Comparison of ENCODE assay signal across 21 mouse cellular contexts in genomic region chr7:79961600-79961999, GRCm38 (mm10). TPM values are rescaled to one million over a fixed set of nuclear protein-coding genes. Genes with fewer than 3 reads are reported as not detected.
A peak's percentile ranks its signal among the peaks of the same experiment; 100 is the strongest.
DNase-seq lines count a peak whose midpoint lies in the region; ATAC-seq and TF ChIP-seq lines count a peak whose summit lies in the region.
"Had no signal": no experiment of that assay in that cellular context is flagged by ENCODE, and none has a peak within 500 bp of the region (broad histone marks: within the 10 kb centered on the region; RNA-seq: fewer than 3 reads in every experiment).

No protein-coding gene starts in this region.

- no peaks in the 10 kb centered on the region for H3K9me3 ChIP-seq in intestine, postnatal 0 days (ENCODE audit: control insufficient read depth)
- no peaks in the 10 kb centered on the region for H3K9me3 ChIP-seq in intestine, embryonic 16.5 days (ENCODE audit: control insufficient read depth, low read length)
- no peaks in the 10 kb centered on the region for H3K9me3 ChIP-seq in lung, embryonic 14.5 days (ENCODE audit: low read depth, low read length)
- H3K9me3 ChIP-seq in E14TG2a.4 (ENCODE audit: low read length), result no peaks in the 10 kb centered on the region
- H3K9me3 ChIP-seq: embryonic facial prominence, embryonic 12.5 days; forebrain, embryonic 15.5 days; heart, embryonic 15.5 days; hindbrain, embryonic 13.5 days had no signal

- no peaks in the 10 kb centered on the region for H3K36me3 ChIP-seq in intestine, postnatal 0 days (ENCODE audit: control insufficient read depth, insufficient read depth)
- no peaks in the 10 kb centered on the region for H3K36me3 ChIP-seq in intestine, embryonic 16.5 days (ENCODE audit: control insufficient read depth, insufficient read depth, low read length)
- H3K36me3 ChIP-seq in lung, embryonic 14.5 days (ENCODE audit: insufficient read depth), result no peaks in the 10 kb centered on the region
- H3K36me3 ChIP-seq in E14TG2a.4 (ENCODE audit: insufficient read depth, low read length), result no peaks in the 10 kb centered on the region
- H3K36me3 ChIP-seq: embryonic facial prominence, embryonic 12.5 days; forebrain, embryonic 15.5 days; heart, embryonic 15.5 days; hindbrain, embryonic 13.5 days had no signal

- no peak for DNase-seq in lung, embryonic 14.5 days
- no peak for DNase-seq in lung, postnatal 36 days
- peak; percentile 55 for DNase-seq in ZHBTc4 (ENCODE audit: low read depth, low spot score)
- DNase-seq in ovary, postnatal 36 days (ENCODE audit: low spot score), result no peak
- no peak for DNase-seq in cerebellum, postnatal 14 days
- DNase-seq: adrenal gland, postnatal 10 days; cerebellum, adult 11 months; cerebellum, adult 8-10 months; cerebellum, postnatal 25 days; gastrocnemius, postnatal 36 days; heart, adult 11 months; heart, postnatal 14 days had no signal

- H3K4me1 ChIP-seq in intestine, postnatal 0 days (replicated peaks; ENCODE audit: control insufficient read depth, insufficient read depth, low read length), result no peaks in the 10 kb centered on the region
- H3K4me1 ChIP-seq in intestine, embryonic 16.5 days (ENCODE audit: control insufficient read depth, insufficient read depth, low read length), result no peaks in the 10 kb centered on the region
- H3K4me1 ChIP-seq in lung, embryonic 14.5 days (ENCODE audit: insufficient read depth), result no peaks in the 10 kb centered on the region
- H3K4me1 ChIP-seq in E14TG2a.4 (replicated peaks; ENCODE audit: low read depth, low read length), result no peaks in the 10 kb centered on the region; the same call in 1 of the 2 replicates
- H3K4me1 ChIP-seq: embryonic facial prominence, embryonic 12.5 days; forebrain, embryonic 15.5 days; heart, embryonic 15.5 days; hindbrain, embryonic 13.5 days had no signal

- WGBS in intestine, postnatal 0 days, result 57% methylated on average over 1 of the region's 1 CpGs
- WGBS in intestine, embryonic 16.5 days, result 55% methylated on average over 1 of the region's 1 CpGs
- 58% methylated on average over 1 of the region's 1 CpGs for WGBS in lung, embryonic 14.5 days

- no peak overlapping the region for H3K4me2 ChIP-seq in intestine, postnatal 0 days (replicated peaks; ENCODE audit: low read depth)
- H3K4me2 ChIP-seq in intestine, embryonic 16.5 days (ENCODE audit: low read depth, low read length), result no peak overlapping the region
- no peak overlapping the region for H3K4me2 ChIP-seq in lung, embryonic 14.5 days
- H3K4me2 ChIP-seq: embryonic facial prominence, embryonic 12.5 days; forebrain, embryonic 15.5 days; heart, embryonic 11.5 days; heart, embryonic 15.5 days; hindbrain, embryonic 13.5 days had no signal

- no peak overlapping the region for H3K4me3 ChIP-seq in intestine, postnatal 0 days (ENCODE audit: low read depth, low read length)
- no peak overlapping the region for H3K4me3 ChIP-seq in intestine, embryonic 16.5 days (ENCODE audit: low read length)
- no peak overlapping the region for H3K4me3 ChIP-seq in lung, embryonic 14.5 days (ENCODE audit: low read depth, low read length)
- no peak overlapping the region for H3K4me3 ChIP-seq in E14TG2a.4 (replicated peaks; ENCODE audit: low read length)
- H3K4me3 ChIP-seq: embryonic facial prominence, embryonic 12.5 days; forebrain, embryonic 15.5 days; heart, embryonic 15.5 days; hindbrain, embryonic 13.5 days had no signal

- ATAC-seq in intestine, postnatal 0 days, result no peak
- ATAC-seq in intestine, embryonic 16.5 days, result no peak
- ATAC-seq in lung, embryonic 14.5 days (ENCODE audit: insufficient read depth), result no peak
- ATAC-seq: forebrain, embryonic 15.5 days; hindbrain, postnatal 0 days had no signal

- no peak overlapping the region for H3K9ac ChIP-seq in intestine, postnatal 0 days (ENCODE audit: low read depth, low read length)
- H3K9ac ChIP-seq in intestine, embryonic 16.5 days (ENCODE audit: low read depth, low read length), result no peak overlapping the region
- no peak overlapping the region for H3K9ac ChIP-seq in lung, embryonic 14.5 days
- H3K9ac ChIP-seq: embryonic facial prominence, embryonic 12.5 days; forebrain, embryonic 15.5 days; heart, embryonic 15.5 days; hindbrain, embryonic 13.5 days had no signal

- TF ChIP-seq CTCF in intestine, postnatal 0 days (IDR thresholded peaks at IDR 0.05; ENCODE audit: low read depth), result peak; percentile 27; the same call in 1 of the 2 replicates
- TF ChIP-seq CTCF in lung, embryonic 14.5 days (IDR thresholded peaks at IDR 0.05; ENCODE audit: low read depth), result peak; percentile 27
- peak; percentile 99 for TF ChIP-seq CTCF in E14TG2a.4 (conservative IDR thresholded peaks at IDR 0.05; ENCODE audit: low read length)

- H3K27me3 ChIP-seq in intestine, postnatal 0 days (replicated peaks; ENCODE audit: control insufficient read depth, insufficient read depth, low read length), result no peaks in the 10 kb centered on the region
- no peaks in the 10 kb centered on the region for H3K27me3 ChIP-seq in intestine, embryonic 16.5 days (replicated peaks; ENCODE audit: control insufficient read depth, insufficient read depth, low read length)
- no peaks in the 10 kb centered on the region for H3K27me3 ChIP-seq in lung, embryonic 14.5 days (ENCODE audit: insufficient read depth, low read length)
- 0 out of 2 replicates have a peak, but pooled peaks cover 2% of the 10 kb centered on the region for H3K27me3 ChIP-seq in E14TG2a.4 (ENCODE audit: insufficient read depth, low read length)
- H3K27me3 ChIP-seq: embryonic facial prominence, embryonic 12.5 days; forebrain, embryonic 15.5 days; heart, embryonic 15.5 days; hindbrain, embryonic 13.5 days had no signal

- H3K27ac ChIP-seq in intestine, postnatal 0 days (ENCODE audit: low read depth, low read length), result no peak overlapping the region
- H3K27ac ChIP-seq in intestine, embryonic 16.5 days (ENCODE audit: low read length), result no peak overlapping the region
- H3K27ac ChIP-seq in lung, embryonic 14.5 days (ENCODE audit: low read depth), result no peak overlapping the region
- H3K27ac ChIP-seq: embryonic facial prominence, embryonic 12.5 days; forebrain, embryonic 15.5 days; heart, embryonic 15.5 days; hindbrain, embryonic 13.5 days; hindbrain, postnatal 0 days had no signal

RNA-seq across cellular contexts. Expression of gene Arpin, which starts 26.4 kb away (rescaled TPM):
- polyA plus RNA-seq in intestine, postnatal 0 days (2015; fragmentation: Nextera tagmentation; extraction: Ambion mirVana), result 36.1 and 37.5 TPM in 2 replicates
- 58.0 and 60.8 TPM in 2 replicates for polyA plus RNA-seq in intestine, embryonic 16.5 days (2015; fragmentation: Nextera tagmentation; extraction: Ambion mirVana)
- 25.3 and 26.8 TPM in 2 replicates for polyA plus RNA-seq in lung, embryonic 14.5 days (2014; fragmentation: Nextera tagmentation; extraction: Ambion mirVana)

RNA-seq across cellular contexts. Expression of gene Ap3s2, which starts 41.2 kb away (rescaled TPM):
- polyA plus RNA-seq in intestine, postnatal 0 days (2015; fragmentation: Nextera tagmentation; extraction: Ambion mirVana), result 21.2 and 21.3 TPM in 2 replicates
- polyA plus RNA-seq in intestine, embryonic 16.5 days (2015; fragmentation: Nextera tagmentation; extraction: Ambion mirVana), result 28.9 and 30.7 TPM in 2 replicates
- 30.6 and 32.4 TPM in 2 replicates for polyA plus RNA-seq in lung, embryonic 14.5 days (2014; fragmentation: Nextera tagmentation; extraction: Ambion mirVana)

Comparison
In these comparisons a context has a peak if more than half of its experiments do, and no peak if none do; other contexts are left out.
1. CTCF ChIP-seq: peak in every context shown above with its lines; median percentile 99 in E14TG2a.4; 27 in intestine, postnatal 0 days; 27 in lung, embryonic 14.5 days.